Mouse (Mus musculus): ENCODE results near the gene Sec16b. TPM values are rescaled to one million over a fixed set of nuclear protein-coding genes. Genes with fewer than 3 reads are reported as not detected.

Sec16b gene
- total RNA-seq, 4 experiments from 2014 or later, result 0.31 to 0.54 (median 0.41) TPM

- DNase-seq (ENCODE audit: low spot score in 2 of 2), result no peak
These were observed 49.9 kb downstream of the Sec16b start for GRCm38 (mm10) chr1:157556439-157556838.

GRCm38 (mm10) chr1:157558145-157558544 is 51.6 kb downstream of the Sec16b start:
- DNase-seq (ENCODE audit: low spot score in 2 of 2), result no peak

- no peak for DNase-seq (ENCODE audit: low spot score in 2 of 2)
These were observed 53.5 kb downstream of the Sec16b start for GRCm38 (mm10) chr1:157559986-157560385.

GRCm38 (mm10) chr1:157560654-157561386 is 54.3 kb downstream of the Sec16b start:
- no peak for DNase-seq (ENCODE audit: low spot score in 2 of 2)

GRCm38 (mm10) chr1:157567819-157568218 is 61.3 kb downstream of the Sec16b start:
- no peak for DNase-seq (ENCODE audit: low spot score in 2 of 2)

- no peak for DNase-seq (ENCODE audit: low spot score in 2 of 2)
These were observed 62.9 kb downstream of the Sec16b start for GRCm38 (mm10) chr1:157569263-157570090.

- DNase-seq (ENCODE audit: low spot score in 2 of 2), result no peak
These were observed 68.8 kb downstream of the Sec16b start for GRCm38 (mm10) chr1:157575316-157575715.

GRCm38 (mm10) chr1:157578336-157578735 is 71.8 kb downstream of the Sec16b start:
- DNase-seq (ENCODE audit: low spot score in 2 of 2), result no peak

- DNase-seq (ENCODE audit: low spot score in 2 of 2), result no peak
These were observed 80.0 kb downstream of the Sec16b start for GRCm38 (mm10) chr1:157586556-157586955.

GRCm38 (mm10) chr1:157592039-157592438 is 85.5 kb downstream of the Sec16b start:
- DNase-seq (ENCODE audit: low spot score in 2 of 2), result no peak

- DNase-seq (ENCODE audit: low spot score in 2 of 2), result no peak
These were observed 88.0 kb downstream of the Sec16b start for GRCm38 (mm10) chr1:157594561-157594960.

GRCm38 (mm10) chr1:157595165-157595564 is 88.6 kb downstream of the Sec16b start:
- DNase-seq (ENCODE audit: low spot score in 2 of 2), result no peak

- no peak for DNase-seq (ENCODE audit: low spot score in 2 of 2)
These were observed 98.0 kb downstream of the Sec16b start for GRCm38 (mm10) chr1:157604513-157604912.

Other genes starting within 250 kb of the Sec16b start
- 10 to 100 TPM; 75.9 to 93.0 (median 84.7) TPM for gene Rasal2, start 94.1 kb upstream of the Sec16b start, total RNA-seq (2022)
- gene Cryzl2, start 48.2 kb upstream of the Sec16b start, total RNA-seq (2022), result 10 to 100 TPM in 2 of 4 experiments, 1 to 10 TPM in 2; 5.0 to 12.2 (median 9.4) TPM